Mouse (Mus musculus) brain, embryonic 14.5 days (tissue): ENCODE data around the gene Plg. TPM values are rescaled to one million over a fixed set of nuclear protein-coding genes. Genes with fewer than 3 reads are reported as not detected.

ENCODE experiments used
- DNase-seq: peaks from one replicate; pipeline ENCODE4 v3.0.0-alpha.2; 2011; ENCODE audit warnings: low read depth
- CTCF ChIP-seq: fragments of 200-500 bp; IDR thresholded peaks from 2 replicates; pipeline ENCODE4 v1.5.1; 2012; ENCODE audit warnings: inconsistent platforms, mild to moderate bottlenecking, moderate library complexity, borderline replicate concordance; ENCODE audit not compliant: insufficient read depth, insufficient read length; ENCODE audit errors: extremely low read depth
- POLR2A ChIP-seq: fragments of 200-500 bp; IDR thresholded peaks from 2 replicates; pipeline ENCODE4 v1.6.1; 2012; ENCODE audit warnings: mild to moderate bottlenecking, inconsistent platforms, borderline replicate concordance; ENCODE audit not compliant: poor library complexity, insufficient read depth, insufficient read length, severe bottlenecking; ENCODE audit errors: extremely low read depth
- polyA plus RNA-seq: library from polyadenylated mRNA; depleted of rRNA; stranded (reverse); fragments of >200 nt; gene quantifications from 2 replicates; pipeline ENCODE4 v1.2.3, GENCODE M21; 2012; rRNA removed

Gene Plg
- polyA plus RNA-seq, 1 experiment, result 0.16 TPM

DNA sequence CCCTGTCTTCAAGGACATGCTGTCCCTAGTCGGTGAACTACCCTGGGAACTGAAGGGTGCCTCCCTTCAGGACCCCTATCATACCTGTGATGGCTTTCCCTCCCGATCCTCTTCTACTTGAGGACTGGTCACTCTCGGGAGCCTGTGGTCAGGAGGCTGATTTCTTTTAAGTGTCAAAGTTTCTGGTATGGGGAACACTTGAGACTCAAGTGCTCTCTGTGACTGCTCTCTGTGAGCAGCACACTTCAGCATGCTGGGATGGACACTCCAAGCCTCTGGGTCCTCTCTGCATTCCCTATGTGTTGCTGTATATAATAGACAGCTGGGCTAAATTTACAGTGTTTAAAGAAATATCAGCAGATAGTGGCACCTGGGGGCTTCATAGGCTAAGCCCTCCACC lies 89.2 kb downstream of the Plg start:
- no peak for TF ChIP-seq POLR2A
- TF ChIP-seq CTCF, result no peak
- DNase-seq, result no peak

DNA sequence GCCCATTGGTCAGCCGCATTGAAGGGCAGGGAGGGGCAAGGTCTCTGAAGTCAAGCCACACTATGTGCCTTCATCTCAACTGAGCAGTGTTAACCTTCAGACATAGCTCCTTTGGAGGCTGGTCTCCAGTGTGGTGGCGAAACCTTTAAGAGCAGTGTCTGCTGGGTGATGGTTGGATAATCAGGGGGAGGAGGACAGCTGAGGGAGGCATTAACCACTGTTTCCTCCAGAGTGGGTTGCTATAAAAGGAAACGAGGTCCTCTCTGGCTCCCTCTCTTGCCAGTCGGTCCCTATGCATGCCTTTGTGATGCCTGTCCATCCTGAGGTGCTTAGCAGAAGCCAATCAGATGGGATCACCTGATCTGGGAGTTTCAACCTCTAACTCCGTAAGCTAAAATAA lies 90.3 kb downstream of the Plg start:
- DNase-seq, result no peak
- TF ChIP-seq POLR2A (no peak), CTCF (no peak)

Other genes with a start within 250 kb of the Plg start
- gene Map3k4, start 59.8 kb upstream of the Plg start, polyA plus RNA-seq, result 18.3 and 28.6 TPM in 2 replicates
- gene Slc22a3, start 129.1 kb downstream of the Plg start, polyA plus RNA-seq, result 0.63 and 1.1 TPM in 2 replicates
- 0.91 and 1.2 TPM in 2 replicates for gene Slc22a2, start 205.5 kb downstream of the Plg start, polyA plus RNA-seq